Mouse (Mus musculus): Measurements from ENCODE around the gene Lrmda.

The Lrmda gene

DNA sequence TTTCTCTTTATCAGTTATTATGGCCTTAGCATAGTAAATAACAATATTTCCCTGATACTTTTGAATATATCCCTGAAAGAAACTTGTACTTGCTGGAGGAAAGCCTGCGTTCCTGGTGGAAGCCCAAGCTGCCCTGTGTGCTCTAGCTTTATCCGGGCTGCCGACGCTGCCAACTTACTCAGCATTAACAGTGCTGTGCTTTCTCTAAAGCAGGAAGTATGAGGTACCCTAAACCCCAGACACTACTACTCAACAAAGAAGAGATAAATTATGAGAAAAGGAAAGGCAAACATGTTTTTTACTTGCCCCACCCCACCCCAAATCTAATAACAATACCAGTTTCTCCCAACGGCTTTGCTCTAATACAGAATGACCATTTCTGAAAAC lies 240.5 kb downstream of the Lrmda start:
- DNase-seq: no peak

DNA sequence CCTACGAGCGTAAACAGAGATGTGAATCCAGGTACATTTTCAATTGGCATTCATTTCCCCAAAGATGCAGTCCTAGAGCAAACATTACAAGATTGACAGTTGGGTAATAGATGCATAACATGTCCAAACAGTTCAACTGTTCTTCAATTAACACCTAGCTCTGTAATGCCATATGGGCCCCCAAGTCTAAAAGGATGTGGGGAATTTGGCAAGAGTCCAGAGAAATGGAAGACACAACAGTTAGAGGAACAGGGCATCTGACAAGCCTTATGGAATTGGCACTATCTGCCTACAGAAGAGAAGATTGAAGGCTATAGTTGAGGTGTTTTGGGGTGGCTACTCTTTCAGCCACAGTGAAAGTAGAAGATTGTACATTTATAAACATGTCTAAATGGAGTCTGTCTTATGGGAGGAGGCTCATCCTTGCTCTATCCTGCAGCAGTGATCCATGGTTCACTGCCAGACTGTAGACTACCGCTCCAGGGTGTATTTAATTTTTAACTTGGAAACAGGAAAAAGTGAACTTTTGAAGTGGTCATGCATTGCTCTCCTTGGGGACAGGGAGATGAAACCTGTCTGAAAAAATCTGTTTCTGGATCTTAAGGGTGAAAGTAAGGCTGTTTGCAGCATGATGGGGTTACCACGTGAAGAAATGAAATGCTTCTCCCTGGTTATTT lies 245.9 kb downstream of the Lrmda start:
- no peak for DNase-seq

DNA sequence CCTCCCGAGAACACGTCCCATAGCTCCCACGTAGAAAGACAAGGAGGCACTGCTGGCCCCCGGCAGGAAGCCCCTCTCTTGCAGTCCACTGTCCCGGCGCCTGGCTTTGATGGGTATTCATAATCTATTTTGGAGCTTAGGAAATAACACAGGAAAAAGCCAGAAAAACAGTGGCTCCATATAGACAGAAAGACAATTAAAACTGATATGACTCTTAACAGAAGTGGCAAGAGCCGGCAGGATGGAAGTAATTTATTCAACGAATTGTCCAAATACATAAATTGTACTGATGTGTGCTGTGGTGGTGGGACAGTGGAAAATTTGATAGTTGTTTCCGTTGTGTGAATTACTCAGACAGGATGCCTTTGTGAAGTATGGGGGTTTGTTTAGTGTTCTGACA lies 250.3 kb downstream of the Lrmda start:
- no peak for DNase-seq

DNA sequence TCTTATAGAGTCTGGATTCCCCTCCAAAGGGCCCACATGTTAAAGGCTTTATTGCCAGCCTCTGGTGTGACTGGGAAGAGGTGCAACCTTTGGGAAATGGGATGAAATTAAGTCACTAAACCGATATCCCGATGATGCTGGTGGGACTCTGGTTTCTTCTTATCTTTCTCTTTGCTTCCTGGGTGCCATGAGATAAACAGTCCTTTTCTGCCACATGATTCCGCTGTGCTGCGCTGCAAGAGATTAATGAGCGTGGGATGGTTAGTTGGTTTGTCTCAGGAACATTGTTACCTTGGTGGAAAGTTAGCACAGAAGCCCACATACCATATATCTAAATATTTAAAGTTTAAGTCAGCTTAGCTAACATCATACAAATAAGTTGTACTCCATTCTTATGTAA lies 258.5 kb downstream of the Lrmda start:
- DNase-seq: no peak

DNA sequence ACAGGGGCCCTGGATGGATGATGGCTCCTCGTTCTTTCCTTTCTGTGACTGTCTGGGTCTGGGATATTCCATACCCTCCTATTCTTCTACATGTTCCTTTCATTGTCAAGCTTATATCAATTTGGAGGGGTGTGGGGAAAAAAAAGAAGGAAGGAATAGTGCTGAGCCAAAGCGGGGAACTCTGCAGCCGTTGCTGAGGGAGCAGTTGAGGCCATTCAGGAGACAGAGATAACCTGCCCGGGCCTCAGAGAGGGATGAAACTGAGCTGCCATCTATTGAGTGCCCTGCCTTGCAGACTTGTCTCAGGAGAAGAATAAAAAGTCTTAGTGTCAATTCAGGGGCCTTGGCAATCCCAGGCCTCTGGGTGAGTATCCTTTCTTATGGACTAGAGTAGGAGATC lies 260.1 kb downstream of the Lrmda start:
- DNase-seq: no peak

DNA sequence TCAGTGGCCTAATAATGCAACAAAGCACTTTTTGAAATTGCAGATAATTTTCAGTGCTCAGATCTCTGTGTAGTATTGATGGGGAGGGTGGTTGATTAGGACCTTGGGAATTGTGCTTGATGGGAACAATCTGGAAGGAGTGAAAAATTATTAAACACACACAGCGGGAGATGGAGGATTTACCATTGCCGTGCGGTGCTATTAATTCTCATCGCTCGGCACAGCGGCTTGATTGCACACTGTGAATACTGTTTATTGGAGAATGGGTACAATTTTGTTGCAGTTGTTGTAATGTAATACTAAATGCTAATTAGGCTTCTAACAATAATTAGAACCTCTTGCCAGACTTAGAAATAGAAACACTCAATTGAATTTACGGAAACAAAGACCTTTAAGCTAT lies 262.1 kb downstream of the Lrmda start:
- DNase-seq: no peak

DNA sequence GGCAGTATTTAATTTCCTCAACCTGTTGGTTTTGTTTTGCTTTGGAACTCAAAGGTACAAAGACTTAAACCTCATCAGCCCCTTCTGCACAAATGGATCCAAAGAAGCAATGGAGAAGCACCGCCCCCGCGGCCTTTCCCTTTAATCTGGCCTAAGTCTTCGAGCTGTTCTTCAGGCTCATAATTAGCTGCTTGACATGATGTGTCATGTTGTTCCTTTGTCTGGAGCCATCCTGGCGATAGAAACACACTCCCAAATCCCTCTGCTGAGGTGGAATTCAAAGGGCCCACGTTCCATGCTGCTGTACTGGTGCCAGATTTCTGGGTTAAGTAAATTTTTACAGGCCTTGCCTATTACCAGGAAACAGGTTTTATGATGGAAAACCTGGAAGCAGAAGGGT lies 263.3 kb downstream of the Lrmda start:
- DNase-seq: no peak

DNA sequence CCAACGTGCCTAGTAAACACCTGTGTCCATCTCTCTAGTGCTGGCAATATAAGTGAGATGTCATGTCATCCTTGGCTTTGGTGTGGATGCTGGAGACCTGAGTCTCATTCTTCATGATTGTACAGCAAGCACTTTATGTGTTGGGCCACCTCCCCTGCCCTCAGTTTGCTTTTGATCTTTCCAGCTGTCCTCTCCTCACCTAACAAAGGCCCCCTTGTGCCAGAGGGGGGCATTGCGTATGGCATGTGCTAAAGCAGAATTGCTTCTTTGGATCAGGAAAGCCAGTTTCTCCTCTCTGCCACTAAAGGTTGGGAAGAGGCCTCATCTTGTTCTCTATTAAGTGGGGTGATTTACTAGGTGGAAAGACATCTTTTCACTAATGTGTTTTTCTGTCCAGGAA lies 264.2 kb downstream of the Lrmda start:
- DNase-seq: no peak

DNA sequence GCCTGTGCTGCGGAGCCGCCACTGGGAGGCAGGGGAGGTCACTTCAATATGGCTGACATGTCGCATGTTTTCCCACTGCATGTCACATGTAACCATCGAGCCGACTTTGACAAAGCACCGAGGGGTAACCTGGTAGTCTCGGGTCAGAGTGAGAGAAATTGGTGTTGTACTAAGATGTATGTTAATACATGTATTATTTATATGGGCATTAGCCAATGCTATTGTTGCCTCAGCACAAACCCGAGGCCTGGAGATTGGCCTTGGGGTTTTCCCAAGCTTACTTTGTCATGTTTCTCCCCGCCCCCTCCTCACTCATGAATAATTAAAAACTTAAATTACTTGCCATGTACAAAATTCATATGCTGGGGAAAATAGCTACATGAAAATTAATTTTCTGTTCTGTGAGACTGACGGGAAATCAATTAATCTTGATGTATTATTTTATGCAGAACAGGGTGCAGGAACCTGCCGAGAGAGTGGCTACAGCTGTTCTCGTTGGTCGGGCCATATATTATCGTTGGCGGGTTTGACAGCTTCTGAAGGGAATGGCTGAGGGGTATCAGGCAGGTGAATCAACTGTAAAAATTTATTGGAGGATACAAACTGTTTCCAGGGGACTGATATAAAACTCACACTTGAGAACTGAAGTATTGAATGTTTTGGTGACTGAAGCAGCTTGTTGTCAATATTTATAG lies 265.5 kb downstream of the Lrmda start:
- DNase-seq: no peak

DNA sequence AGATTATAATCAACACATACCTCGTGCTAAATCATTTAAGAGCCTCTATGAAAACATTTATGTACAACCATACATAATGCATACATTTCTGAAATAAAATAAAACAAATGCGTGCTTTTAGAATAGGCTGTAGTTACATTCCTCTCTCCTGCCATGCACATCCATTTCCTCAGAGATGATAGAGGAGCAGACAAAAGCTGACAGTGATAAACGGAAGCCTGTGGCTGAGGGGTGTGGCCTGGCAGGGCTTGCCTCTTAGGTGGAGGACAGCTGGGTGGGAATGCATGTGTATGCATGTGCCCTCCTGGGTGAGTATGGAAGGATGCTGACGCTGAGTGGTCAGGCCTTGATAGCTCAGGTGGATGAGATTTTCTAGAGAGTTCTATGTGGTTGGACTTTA lies 266.3 kb downstream of the Lrmda start:
- no peak for DNase-seq

DNA sequence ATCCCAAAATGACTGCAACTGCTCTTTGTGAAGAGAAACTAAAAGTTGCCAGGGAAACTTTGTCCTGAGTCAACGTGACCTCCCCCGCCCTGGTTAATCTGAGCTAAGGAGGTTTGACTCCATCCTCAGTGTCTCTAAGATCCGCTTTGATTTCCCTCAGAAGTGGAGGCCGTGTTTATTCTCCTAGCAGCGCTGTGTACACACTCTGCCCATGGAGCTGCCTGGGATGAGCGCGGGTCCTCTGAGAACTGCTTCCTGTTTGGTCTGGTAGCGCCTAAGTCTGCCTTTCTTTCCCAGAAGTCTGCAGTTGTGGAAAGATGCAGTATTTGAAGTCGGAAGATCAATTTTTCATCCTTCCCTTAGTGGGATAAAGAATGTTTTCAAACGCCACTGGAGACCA lies 268.7 kb downstream of the Lrmda start:
- DNase-seq: no peak

DNA sequence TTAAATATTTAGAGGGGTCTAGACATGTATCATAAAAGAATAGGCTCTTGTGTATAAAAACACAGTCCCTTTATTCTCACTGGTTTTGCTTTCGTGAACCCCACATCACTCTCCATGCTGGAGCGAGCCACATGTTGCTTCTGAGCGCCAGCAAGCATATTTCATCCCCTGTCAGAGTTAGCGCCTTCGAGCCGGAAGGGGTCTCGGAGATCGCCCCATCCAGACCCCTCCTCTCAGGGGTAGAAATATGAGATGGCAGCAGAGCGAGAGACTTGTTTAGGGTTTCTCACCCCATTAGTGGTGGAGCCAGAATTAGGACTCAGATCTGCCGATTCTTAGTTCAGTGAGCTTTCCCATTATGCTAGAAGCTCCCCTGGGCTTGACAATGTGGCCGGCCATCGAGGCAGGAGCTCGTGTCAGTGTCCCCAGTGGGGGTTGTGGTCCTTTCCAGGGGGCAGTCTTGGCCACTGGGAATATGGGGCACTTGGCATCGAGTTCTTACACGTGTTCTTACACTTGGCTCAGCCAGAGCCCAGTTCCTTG lies 269.9 kb downstream of the Lrmda start:
- DNase-seq: no peak

DNA sequence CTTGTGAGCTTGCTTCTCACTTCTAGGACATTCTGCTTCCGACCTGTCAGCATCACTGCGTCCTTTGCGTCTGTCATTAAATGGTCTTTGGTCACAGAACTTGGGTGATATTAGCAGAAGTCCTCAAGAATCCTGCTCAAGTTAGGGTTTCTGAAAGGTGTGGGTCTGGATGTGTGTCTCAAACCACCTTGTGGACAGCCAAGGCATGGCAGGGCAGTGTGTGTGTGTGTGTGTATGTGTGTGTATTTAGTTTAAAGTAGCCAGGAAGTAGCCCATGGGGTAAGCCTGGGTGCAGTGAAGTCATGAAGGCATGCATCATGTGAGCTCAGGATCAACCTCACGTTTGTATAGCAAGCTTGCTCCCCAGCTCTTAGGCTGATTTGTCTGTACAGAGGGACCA lies 274.9 kb downstream of the Lrmda start:
- no peak for DNase-seq

DNA sequence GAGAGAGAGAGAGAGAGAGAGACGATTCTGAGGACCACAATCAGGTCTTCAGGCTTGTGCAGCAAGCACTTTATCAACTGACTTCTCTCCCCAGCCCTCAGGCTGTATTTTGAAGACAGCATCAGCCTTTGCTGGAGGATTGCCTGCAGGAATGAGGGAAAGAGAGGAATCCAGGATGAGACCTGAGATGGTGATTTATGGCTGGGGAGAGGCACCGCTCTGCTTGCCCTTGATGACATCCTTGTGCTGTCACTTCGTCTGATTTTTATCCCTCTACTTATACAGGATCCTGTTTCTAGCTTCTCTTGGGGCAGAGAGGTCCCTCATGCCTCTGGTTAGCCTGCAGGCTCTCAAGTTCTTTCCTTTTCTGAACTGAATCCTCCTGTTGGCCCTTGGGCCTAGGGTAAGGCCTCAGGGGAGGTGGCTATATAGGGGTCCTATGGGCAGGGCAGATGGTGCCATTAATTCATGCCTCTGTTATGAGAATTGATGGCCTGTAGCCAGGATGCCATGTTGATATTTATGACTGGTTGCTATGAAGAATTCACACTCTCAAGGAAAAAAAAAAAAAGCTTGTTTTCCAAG lies 277.2 kb downstream of the Lrmda start:
- DNase-seq: no peak

DNA sequence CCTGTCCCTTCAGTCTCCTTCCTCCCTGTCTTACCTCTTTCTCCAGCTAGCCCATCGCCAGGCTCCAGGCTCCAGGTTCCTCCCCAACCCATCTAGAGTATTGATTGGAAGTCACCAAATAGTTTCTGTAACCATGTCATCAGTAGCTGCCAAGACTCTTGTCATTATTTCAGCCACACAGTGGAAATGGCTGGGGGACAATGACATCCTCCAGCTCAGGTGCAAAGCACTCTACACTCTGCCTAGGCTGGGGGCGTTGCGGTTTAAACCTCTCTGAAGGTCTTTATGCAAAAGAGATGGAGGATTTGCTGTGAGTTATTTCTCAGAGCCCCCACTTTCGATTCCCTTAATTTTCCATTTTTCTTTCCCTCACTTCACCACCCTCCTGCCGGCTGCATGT lies 287.2 kb downstream of the Lrmda start:
- no peak for DNase-seq

DNA sequence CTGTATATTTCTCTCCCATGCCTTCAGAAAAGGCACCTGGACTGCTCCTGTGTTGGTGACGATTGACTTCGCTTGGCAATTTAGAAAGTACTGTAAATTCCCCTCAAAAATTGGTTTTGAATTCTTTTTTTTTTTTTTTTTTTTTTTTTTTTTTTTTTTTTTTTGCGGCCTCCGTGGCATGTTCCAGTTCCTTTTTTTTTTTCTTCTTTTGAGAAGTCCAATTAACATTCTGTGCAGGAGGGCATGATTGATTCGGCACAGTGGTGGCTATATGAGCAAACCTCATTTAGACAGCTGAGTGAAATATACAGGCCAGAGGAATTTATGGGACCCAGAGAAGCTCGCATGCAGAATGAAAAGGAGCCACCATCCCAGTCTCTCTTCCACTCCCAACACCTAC lies 288.5 kb downstream of the Lrmda start:
- no peak for DNase-seq

DNA sequence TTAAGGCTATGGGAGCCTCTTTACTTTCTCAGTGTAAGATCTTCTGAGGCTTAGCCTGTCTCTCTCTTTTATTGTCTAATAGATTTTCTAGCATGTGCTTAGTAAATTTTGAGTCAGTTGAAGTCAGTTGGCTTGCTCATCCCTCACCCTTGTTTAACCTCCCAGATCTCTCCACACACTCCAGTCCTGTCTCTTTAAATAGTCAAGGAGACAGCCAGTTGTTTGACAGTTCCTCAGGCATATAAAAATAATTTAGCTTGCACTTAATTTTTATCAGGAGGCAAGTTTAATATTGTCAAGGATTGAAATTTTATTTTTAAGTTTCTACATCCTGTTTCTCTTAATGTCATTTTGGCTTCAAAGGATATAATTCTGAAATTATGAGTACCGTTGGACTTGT lies 303.5 kb downstream of the Lrmda start:
- no peak for DNase-seq

DNA sequence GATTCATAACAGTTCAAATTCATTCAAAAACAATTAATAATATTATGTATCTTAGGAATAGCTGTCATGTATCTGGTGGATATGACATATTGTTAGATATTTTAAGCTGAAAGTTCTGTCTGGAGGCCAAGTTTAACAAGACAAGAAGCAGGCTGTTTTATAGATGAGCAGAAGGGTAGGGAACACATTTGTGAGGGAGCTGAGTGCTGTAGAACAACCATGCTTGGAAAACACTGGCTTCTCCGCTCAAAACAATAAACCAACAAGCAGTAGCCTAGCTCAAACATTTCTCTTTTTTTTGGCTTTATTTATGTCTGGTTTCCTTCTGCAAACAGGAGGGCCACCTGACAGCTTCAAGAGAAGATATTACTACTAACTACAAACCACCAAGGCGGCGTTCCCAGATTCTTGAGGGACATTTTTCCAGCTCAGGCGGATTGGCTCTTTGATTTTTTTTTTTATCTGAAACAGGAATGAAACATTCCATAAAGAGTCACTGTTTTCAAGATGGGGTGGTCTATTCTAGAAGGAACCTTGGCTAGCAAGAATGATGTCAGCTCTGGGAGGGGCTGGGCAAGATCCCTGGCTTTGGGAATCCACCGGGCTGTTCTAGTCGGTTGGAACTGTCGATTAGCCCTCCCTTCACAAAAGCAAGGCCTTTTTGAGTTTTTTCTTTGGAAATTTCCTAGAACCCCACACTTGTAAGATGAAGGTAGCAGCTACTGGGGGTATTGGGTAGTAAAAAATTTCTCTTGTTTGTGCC lies 304.2 kb downstream of the Lrmda start:
- DNase-seq: no peak

DNA sequence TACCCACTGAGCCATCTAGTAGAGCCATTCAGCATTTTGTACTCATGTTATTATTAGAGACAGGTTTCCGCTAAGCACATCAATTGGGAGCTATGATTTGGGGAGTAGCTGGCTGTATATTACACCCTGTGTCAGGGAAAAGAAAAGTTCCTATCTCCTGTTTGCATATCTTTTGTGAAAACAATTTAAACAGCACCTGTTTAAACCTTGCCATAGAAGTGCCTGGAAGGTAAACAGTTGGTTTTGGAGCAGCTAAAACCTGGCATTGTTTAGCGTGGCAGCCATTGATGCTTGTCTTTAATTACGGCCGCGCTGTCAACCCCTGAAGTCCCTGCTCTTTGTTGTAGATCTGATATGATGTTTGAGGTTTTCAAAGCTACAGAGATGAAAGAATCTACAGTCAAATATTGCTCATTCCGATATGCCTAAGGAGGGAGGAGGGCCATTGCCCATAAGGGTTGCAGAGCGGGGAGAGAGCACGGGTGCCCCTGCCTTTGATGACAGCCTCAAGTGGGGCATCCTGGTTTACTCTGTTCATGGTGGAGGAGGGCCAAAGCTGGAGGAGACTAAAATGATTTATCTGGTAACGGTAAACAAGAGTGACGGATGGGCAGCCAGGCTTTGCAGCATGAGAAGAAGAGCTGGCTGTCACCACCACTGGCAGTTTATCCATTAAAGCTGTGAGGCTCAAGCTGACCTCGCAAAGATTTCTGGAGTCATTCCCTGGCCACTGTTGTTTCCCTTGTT lies 306.9 kb downstream of the Lrmda start:
- no peak for DNase-seq

DNA sequence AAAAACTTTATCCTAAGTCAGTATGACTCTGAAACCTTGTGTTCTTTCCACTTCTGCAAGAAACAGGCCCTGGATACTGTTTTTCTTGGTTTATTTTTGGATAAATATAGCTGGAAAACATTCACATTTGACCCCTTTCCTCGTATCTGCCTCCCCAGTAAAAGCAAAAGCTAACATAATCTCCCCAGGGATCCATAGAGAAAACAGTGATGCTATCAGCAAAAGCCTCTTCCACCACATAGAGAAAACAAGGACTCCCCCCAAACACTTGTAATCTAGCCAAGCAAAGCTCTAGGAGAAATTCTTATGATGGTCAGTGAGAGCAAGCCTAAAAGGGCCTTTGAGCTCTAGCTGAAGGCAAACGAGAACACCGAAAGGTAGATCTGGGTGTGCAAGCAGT lies 309.7 kb downstream of the Lrmda start:
- DNase-seq: no peak

DNA sequence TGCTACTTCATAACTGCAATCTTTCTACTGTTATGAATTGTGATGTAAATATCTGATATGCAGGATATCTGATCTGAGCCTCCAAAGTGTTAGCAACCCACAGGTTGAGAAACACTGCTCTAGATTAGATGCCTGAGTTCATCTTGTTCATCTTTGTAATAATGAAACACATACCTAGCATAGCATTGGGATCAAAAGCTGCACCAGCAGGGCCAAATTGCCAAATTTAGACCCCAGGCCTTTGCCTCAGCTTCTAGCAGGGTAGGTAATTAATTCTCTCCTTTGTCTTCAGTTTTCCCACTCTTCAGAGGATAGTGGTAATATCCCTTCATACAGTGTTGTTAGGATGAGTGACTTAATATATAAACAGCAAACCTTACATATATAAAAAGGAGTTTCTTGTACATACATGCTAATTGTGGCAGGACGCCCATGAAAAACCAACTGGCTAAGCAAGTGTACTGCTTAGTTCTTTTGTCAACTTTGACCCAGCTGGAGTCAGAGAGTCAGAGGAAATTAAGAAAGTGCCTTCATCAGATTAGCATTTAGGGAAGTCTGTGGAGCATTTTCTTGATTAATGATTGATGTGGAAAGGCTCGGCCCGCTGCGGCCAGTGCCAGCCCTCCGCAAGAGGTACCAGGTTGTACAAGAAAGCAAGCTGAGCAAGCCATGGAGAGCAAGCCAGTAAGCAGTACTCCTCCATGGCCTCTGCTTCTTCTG lies 315.7 kb downstream of the Lrmda start:
- DNase-seq: no peak

DNA sequence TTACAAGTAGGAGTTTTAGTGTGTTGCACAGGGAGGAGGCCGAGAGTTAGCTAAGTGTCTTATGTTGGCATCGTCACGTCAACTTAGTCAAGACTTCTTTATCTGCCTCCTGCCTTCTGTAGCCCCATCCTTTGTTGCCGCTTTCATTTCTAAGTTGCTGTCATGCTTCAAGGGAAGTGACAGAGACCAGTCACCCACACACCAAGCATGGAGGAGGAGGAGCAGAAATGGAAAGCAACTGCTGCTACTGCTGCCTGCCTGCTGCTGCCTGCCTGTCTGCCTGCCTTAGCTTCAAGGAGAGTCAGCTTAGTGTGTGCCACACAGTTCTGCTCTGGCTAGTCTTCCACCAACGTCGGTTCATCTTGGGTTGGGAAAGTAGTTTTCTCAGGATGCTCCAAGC lies 319.7 kb downstream of the Lrmda start:
- peak; percentile 17 for DNase-seq

All from right cerebral cortex, postnatal 14 days (tissue).